Mouse (Mus musculus) hindbrain, postnatal 0 days (tissue): ENCODE results near the gene 2210016L21Rik. TPM values are rescaled to one million over a fixed set of nuclear protein-coding genes. Genes with fewer than 3 reads are reported as not detected.

Source experiments
- ATAC-seq: fragments of 200-750 bp; cut with Nextera tagmentation; 2 replicates; pipeline ENCODE4 v1.8.0; 2017; ENCODE audit warnings: mild to moderate bottlenecking, moderate TSS enrichment, moderate library complexity
- DNase-seq: peaks from one replicate; pipeline ENCODE4 v3.0.0-alpha.2; 2015; ENCODE audit warnings: low spot score
- H3K27ac ChIP-seq: fragments of 300-500 bp; sonication (generic); 2 replicates; pipeline ENCODE4 v1.5.1; 2014; ENCODE audit warnings: mild to moderate bottlenecking
- H3K27me3 ChIP-seq: fragments of 300-500 bp; sonication (generic); 2 replicates; pipeline ENCODE4 v1.6.1; 2014; ENCODE audit warnings: low read length, mixed read lengths; ENCODE audit not compliant: insufficient read depth
- H3K36me3 ChIP-seq: fragments of 300-500 bp; sonication (generic); 2 replicates; pipeline ENCODE4 v1.6.1; 2014; ENCODE audit warnings: low read length, mixed read lengths; ENCODE audit not compliant: insufficient read depth
- H3K4me1 ChIP-seq: fragments of 300-500 bp; sonication (generic); 2 replicates; pipeline ENCODE4 v1.6.1; 2014; ENCODE audit warnings: antibody characterized with exemption, low read length, mixed read lengths; ENCODE audit not compliant: insufficient read depth
- H3K4me2 ChIP-seq: fragments of 300-500 bp; sonication (generic); 2 replicates; pipeline ENCODE4 v1.6.1; 2014; ENCODE audit warnings: low read depth, mild to moderate bottlenecking, low read length, moderate library complexity, mixed read lengths
- H3K4me3 ChIP-seq: fragments of 300-500 bp; sonication (generic); 2 replicates; pipeline ENCODE4 v1.5.1; 2014; ENCODE audit warnings: low read length
- H3K9ac ChIP-seq: fragments of 300-500 bp; sonication (generic); replicated peaks from 2 replicates; pipeline ENCODE4 v1.6.1; 2014; ENCODE audit warnings: mild to moderate bottlenecking, low read length, moderate library complexity, mixed read lengths
- H3K9me3 ChIP-seq: fragments of 300-500 bp; sonication (generic); 2 replicates; pipeline ENCODE4 v1.6.1; 2016; ENCODE audit warnings: low read length, mixed read lengths
- CTCF ChIP-seq: IDR thresholded peaks from 2 replicates; pipeline ENCODE4 v1.5.1; 2016; ENCODE audit warnings: antibody characterized with exemption, control low read depth, low read depth
- WGBS: fragments of 180-500 bp; shearing (Covaris S2); extraction: QIAGEN DNeasy Blood & Tissue Kit; methylation state at CpG from one replicate; pipeline ENCODE4 v1.1.7; 2014; 5-methylcytosine and 5-hydroxymethylcytosine counted together
- polyA plus RNA-seq: library from polyadenylated mRNA; unstranded; fragments of >200 nt; fragmentation: Nextera tagmentation; extraction: Ambion mirVana; gene quantifications from 2 replicates; pipeline ENCODE4 v1.2.1, GENCODE M21; 2015
- total RNA-seq: library from RNA; depleted of rRNA; stranded (reverse); fragments of >200 nt; gene quantifications from 2 replicates; pipeline ENCODE4 v1.2.3, GENCODE M21; 2014

2210016L21Rik gene
- total and polyA plus RNA-seq, 2 experiments from 2014 or later, result 53.0 to 178 TPM

DNA sequence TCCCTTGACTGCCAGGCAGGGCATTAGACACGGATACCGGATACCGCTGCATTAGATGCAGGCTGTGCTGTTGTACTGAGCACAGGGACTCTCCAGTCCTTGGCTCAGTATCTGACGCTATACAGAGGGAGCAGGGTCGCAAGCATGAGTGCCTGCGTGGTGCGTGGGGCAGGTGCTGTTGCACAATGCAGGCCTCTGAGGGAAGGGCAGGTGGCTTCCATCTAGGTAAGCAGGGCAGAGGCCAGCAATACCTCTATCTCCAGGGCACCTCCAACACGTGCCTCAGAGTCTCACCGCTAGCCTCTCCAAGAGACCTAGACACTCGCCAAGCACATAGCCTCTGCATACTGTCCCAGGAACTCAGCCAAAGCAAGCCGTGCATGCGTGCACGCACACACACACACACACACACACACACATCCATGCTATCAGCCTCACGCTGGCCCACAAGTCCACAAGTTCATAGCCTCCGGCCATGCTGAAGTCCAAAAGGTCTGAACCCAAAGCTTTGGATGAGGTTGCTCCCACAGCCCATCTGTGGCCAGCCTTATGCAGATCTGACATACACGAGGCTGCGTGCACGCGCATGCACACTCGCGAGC, 9.4 kb downstream of the 2210016L21Rik start:
- WGBS, result 73% methylated on average over 21 of the region's 21 CpGs
- Histone ChIP-seq H3K4me2 (no peak overlapping the region), H3K4me1 (no peaks in the 10 kb centered on the region), H3K27me3 (no peaks in the 10 kb centered on the region), H3K9me3 (no peaks in the 10 kb centered on the region), H3K9ac (no peak overlapping the region), H3K36me3 (peaks cover 30% of the 10 kb centered on the region), H3K4me3 (no peak overlapping the region), H3K27ac (no peak overlapping the region)
- DNase-seq, result no peak
- ATAC-seq, result no peak
- TF ChIP-seq CTCF, result no peak

GRCm38 (mm10) chr5:114953326-114953725, 11.4 kb downstream of the 2210016L21Rik start:
- Histone ChIP-seq H3K36me3 (peaks cover 10% of the 10 kb centered on the region), H3K4me3 (no peak overlapping the region), H3K9me3 (no peaks in the 10 kb centered on the region), H3K27ac (no peak overlapping the region), H3K4me1 (no peaks in the 10 kb centered on the region), H3K4me2 (no peak overlapping the region), H3K9ac (no peak overlapping the region), H3K27me3 (no peaks in the 10 kb centered on the region)
- no peak for TF ChIP-seq CTCF
- DNase-seq (no peak), ATAC-seq (no peak)
- WGBS, result 84% methylated on average over 14 of the region's 14 CpGs

DNA sequence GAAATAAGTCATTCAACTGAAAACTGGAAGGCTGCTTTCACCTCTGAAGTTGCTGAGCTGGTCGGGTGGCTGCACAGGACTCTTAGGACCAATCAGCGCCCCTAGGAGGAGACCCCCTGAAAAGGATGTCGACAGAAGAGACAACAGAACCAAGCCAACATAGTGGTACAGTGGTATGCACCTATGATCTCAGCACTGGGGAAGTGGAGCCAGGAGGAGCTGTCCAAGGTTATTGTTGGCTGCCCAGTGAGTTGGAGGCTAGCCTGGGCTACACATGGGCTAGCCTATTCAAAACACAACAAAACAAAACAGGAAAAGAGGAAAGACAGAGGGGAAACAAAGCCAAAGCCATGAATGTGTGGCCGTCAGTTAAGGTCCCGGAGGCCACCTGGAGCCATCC, 16.1 kb downstream of the 2210016L21Rik start:
- 0 out of 2 replicates have a peak, but pooled peaks cover 3% of the 10 kb centered on the region for H3K9me3 ChIP-seq
- no peak for TF ChIP-seq CTCF
- DNase-seq, result no peak
- H3K27me3 ChIP-seq, result no peaks in the 10 kb centered on the region
- no peaks in the 10 kb centered on the region for H3K4me1 ChIP-seq
- H3K9ac ChIP-seq, result no peak overlapping the region
- H3K36me3 ChIP-seq, result no peaks in the 10 kb centered on the region
- no peak for ATAC-seq
- 84% methylated on average over 5 of the region's 5 CpGs for WGBS
- no peak overlapping the region for H3K4me3 ChIP-seq
- H3K27ac ChIP-seq, result no peak overlapping the region
- no peak overlapping the region for H3K4me2 ChIP-seq

DNA sequence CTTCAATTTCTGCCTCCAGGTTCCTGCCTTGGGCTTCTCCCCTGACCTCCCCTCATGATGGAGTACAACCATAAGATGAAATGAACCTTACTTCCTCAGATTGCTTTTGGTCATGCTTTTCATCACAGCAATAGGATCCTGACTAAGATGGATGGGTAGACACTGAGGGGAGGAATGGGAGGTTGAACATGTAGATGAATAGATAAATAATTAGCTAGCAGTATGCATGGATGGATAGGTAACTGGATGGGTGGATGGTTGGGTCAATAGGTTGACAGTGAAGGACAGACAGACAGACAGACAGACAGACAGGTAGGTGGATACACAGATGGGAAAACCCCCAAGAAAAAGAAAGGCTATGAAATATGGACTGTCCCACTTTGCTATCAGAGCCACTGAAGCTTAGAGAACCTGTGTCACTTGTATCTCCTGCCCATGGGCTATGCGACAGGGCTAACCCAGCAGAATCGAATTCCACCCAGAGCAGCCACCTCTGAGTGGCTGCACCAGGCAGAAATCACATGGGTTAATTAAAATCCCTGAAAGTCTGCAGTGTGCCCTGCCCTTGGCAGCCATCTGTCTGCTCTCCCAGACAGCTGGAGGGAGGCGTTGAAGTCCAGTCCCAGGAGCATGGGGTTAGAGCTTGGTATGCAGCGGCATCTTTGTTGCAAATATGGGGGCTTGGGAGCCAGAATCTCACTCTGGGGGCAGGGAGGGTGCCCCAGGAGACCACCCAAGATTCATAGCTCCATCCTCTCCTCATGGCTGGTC, 19.8 kb downstream of the 2210016L21Rik start:
- DNase-seq (no peak), ATAC-seq (0 out of 2 replicates have a peak, but pooled peaks have one; percentile 35)
- no peaks in the 10 kb centered on the region for H3K36me3 ChIP-seq
- no peak for TF ChIP-seq CTCF
- H3K27me3 ChIP-seq, result no peaks in the 10 kb centered on the region
- H3K4me2 ChIP-seq, result no peak overlapping the region
- H3K9ac ChIP-seq, result no peak overlapping the region
- H3K4me1 ChIP-seq, result no peaks in the 10 kb centered on the region
- no peak overlapping the region for H3K4me3 ChIP-seq
- WGBS, result 35% methylated on average over 4 of the region's 4 CpGs
- H3K27ac ChIP-seq, result no peak overlapping the region
- 0 out of 2 replicates have a peak, but pooled peaks cover 3% of the 10 kb centered on the region for H3K9me3 ChIP-seq

DNA sequence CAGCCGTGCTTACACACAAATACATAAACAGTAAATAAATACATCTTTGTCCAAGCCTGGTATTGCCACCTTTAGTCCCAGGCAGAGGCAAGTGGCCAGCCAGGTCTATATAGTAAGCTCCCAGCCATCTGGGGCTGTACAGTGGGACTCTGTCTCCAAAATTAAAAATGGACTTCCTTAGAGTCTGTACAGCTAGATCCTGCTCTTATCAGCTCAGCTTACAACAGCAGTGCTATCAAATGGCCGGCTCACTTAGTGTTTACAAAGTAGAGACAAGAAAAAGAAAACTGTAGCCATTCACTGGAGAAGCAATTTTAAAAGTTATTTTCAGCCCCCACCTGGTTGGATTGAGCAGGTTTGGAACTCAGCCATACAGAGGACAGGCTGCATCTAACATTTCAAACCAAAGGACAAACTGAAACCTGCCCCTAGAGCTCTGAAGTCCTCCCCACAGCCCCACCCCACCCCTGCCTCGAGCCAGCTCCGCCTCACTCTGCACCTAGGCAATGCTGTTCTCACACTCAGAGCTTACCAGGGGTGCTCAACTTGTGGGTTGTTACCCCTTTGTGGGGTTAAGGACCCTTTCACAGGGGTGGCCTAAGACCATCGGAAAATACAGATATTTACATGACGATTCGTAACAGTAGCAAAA, 22.5 kb downstream of the 2210016L21Rik start:
- TF ChIP-seq CTCF, result no peak
- WGBS, result 75% methylated on average over 7 of the region's 7 CpGs

DNA sequence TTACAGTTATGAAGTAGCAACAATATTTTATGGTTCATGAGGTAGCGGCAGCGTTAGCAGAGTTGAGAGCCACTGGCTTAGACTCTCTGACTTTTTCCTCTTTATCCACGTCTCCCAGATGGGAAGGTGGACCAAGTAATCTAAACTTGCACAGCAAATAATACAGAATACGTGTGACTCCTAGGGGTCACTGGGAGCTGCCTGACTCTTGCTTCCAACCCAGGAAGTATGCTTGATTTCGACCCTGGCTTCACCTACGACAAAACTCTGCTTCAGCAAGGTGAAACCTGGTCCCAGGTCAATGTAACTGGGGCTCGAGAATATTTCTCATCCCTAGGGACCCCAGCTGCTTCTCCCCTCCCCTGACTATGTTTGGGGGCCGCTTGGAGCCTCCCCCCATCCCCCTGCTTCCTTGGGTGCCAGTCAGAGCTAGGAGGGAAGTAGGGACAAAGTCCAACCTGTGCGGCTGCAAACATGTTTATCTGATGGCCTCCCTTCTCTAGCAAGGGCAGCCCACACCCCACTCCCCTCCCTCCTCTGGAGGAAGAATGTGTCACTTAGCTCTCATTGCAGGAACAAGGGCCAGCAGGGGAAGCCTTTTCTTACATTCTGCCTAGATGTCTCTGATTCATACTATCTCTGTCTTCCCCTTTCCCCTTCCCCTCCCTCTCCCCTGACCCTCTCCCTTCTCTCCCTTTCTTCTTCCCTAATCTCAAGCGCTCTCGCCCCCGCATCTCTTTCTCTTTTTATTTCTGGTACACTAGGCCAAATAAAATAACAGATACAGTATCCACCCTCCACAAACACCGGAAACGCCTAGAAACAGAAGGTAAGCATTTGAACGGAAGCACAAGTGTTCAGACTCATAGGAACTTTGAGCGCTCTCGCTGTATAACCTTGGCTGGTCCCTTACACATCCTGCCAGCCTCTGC, 23.3 kb downstream of the 2210016L21Rik start:
- DNase-seq (no peak), ATAC-seq (no peak)
- WGBS, result 71% methylated on average over 17 of the region's 17 CpGs
- Histone ChIP-seq H3K9me3 (no peaks in the 10 kb centered on the region), H3K27ac (no peak overlapping the region), H3K4me3 (no peak overlapping the region), H3K4me2 (no peak overlapping the region), H3K9ac (no peak overlapping the region), H3K27me3 (no peaks in the 10 kb centered on the region), H3K36me3 (no peaks in the 10 kb centered on the region), H3K4me1 (no peaks in the 10 kb centered on the region)
- TF ChIP-seq CTCF, result no peak

More for the DNA sequence above, 22.5 kb downstream of the 2210016L21Rik start:
- no peak overlapping the region for H3K4me3 ChIP-seq
- H3K4me1 ChIP-seq, result no peaks in the 10 kb centered on the region
- no peak overlapping the region for H3K27ac ChIP-seq
- no peaks in the 10 kb centered on the region for H3K9me3 ChIP-seq
- H3K9ac ChIP-seq, result no peak overlapping the region
- no peaks in the 10 kb centered on the region for H3K27me3 ChIP-seq
- no peak for ATAC-seq
- DNase-seq, result no peak
- H3K4me2 ChIP-seq, result no peak overlapping the region
- no peaks in the 10 kb centered on the region for H3K36me3 ChIP-seq
